Mouse (Mus musculus): ENCODE data around the gene Scaf1. TPM values are rescaled to one million over a fixed set of nuclear protein-coding genes. Genes with fewer than 3 reads are reported as not detected.

Gene Scaf1
- total and polyA plus RNA-seq, 3 experiments: 17.7 to 81.5 (median 34.4) TPM

GRCm38 (mm10) chr7:44997231-44997939 is 18.8 kb downstream of the Scaf1 start, which contains the start of gene Irf3 (continued):
- TF ChIP-seq ZNF384 (IDR thresholded peaks at IDR 0.05; ENCODE audit: low read depth, low read length): no peak
- TF ChIP-seq UBTF (IDR thresholded peaks at IDR 0.05; ENCODE audit: borderline replicate concordance, insufficient read depth, low read depth, low read length): peak; percentile 92; the same call in 1 of the 2 replicates
- no peak for TF ChIP-seq GABPA (IDR thresholded peaks at IDR 0.05; ENCODE audit: low read depth, low read length)

- Histone ChIP-seq H3K9me3 (replicated peaks; ENCODE audit: insufficient read depth, low read length) (no peaks in the 10 kb centered on the region), H3K4me3 (ENCODE audit: control insufficient read depth in 1 of 2, insufficient read depth in 1 of 2, low read depth in 2 of 2, low read length in 2 of 2) (peak overlapping the region; percentile 64 to 79), H3K4me1 (ENCODE audit: control insufficient read depth in 1 of 2, insufficient read depth in 2 of 2, low read length in 2 of 2) (no peaks in the 10 kb centered on the region), H3K27ac (ENCODE audit: control insufficient read depth, low read depth, low read length) (peak overlapping the region; percentile 46), H3K27me3 (ENCODE audit: control insufficient read depth in 1 of 2, insufficient read depth in 2 of 2, low read length in 2 of 2) (no peaks in the 10 kb centered on the region), H3K36me3 (ENCODE audit: control insufficient read depth in 1 of 2, insufficient read depth in 2 of 2, low read length in 2 of 2) (peaks cover 0 to 9% of the 10 kb centered on the region in 2 experiments; a peak in 1 of 4 replicates), H3K79me2 (ENCODE audit: control insufficient read depth, insufficient read depth, low read length, poor library complexity) (peaks cover 22% of the 10 kb centered on the region), H3K9ac (ENCODE audit: control insufficient read depth, low read depth, low read length, poor library complexity, severe bottlenecking) (peak overlapping the region; percentile 87)
- DNase-seq (ENCODE audit: low read depth, low spot score): no peak
- no peak for TF ChIP-seq ZKSCAN1 (IDR thresholded peaks at IDR 0.05; ENCODE audit: low read depth, low read length)
- TF ChIP-seq NELFE (IDR thresholded peaks at IDR 0.05; ENCODE audit: low read depth, low read length): no peak
- TF ChIP-seq MXI1 (IDR thresholded peaks at IDR 0.05; ENCODE audit: low read depth, low read length): no peak
- TF ChIP-seq CTCF (IDR thresholded peaks at IDR 0.05 in 2 of 3, conservative IDR thresholded peaks at IDR 0.05 in 1 of 3; ENCODE audit: control insufficient read depth in 1 of 3, insufficient read depth in 1 of 3, low read depth in 2 of 3, low read length in 3 of 3, poor library complexity in 1 of 3, severe bottlenecking in 1 of 3): no peak
- no peak for TF ChIP-seq TAL1 (IDR thresholded peaks at IDR 0.05; ENCODE audit: low read length)
- TF ChIP-seq CHD2 (IDR thresholded peaks at IDR 0.05; ENCODE audit: low read length): no peak
- TF ChIP-seq MEF2A (IDR thresholded peaks at IDR 0.05; ENCODE audit: extremely low read depth, insufficient replicate concordance, low read depth, low read length, poor library complexity, severe bottlenecking): no peak
- no peak for TF ChIP-seq ETS1 (IDR thresholded peaks at IDR 0.05; ENCODE audit: low read depth, low read length)
- TF ChIP-seq RAD21 (IDR thresholded peaks at IDR 0.05; ENCODE audit: low read depth, low read length): no peak
- TF ChIP-seq BHLHE40 (IDR thresholded peaks at IDR 0.05; ENCODE audit: borderline replicate concordance, low read depth, low read length): no peak
- TF ChIP-seq GATA1 (IDR thresholded peaks at IDR 0.05; ENCODE audit: low read depth, low read length): no peak
- TF ChIP-seq SIN3A (IDR thresholded peaks at IDR 0.05; ENCODE audit: low read length): no peak
These were observed 19.5 kb downstream of the Scaf1 start for GRCm38 (mm10) chr7:44996672-44997071.

All from MEL (cell line).